Mouse (Mus musculus) heart, postnatal 0 days (tissue): ENCODE data around the gene Ppid. TPM values are rescaled to one million over a fixed set of nuclear protein-coding genes. Genes with fewer than 3 reads are reported as not detected.

ENCODE experiments used
- ATAC-seq: fragments of 200-750 bp; cut with Nextera tagmentation; 2 replicates; pipeline ENCODE4 v1.8.0; 2017; ENCODE audit warnings: low read depth, moderate number of reproducible peaks, moderate library complexity; ENCODE audit not compliant: insufficient read depth
- DNase-seq: peaks from one replicate; pipeline ENCODE4 v3.0.0-alpha.2; 2016; ENCODE audit warnings: low spot score
- H3K27ac ChIP-seq: fragments of 300-500 bp; sonication (generic); 2 replicates; pipeline ENCODE4 v1.5.1; 2014; ENCODE audit warnings: low read depth, mild to moderate bottlenecking
- H3K27me3 ChIP-seq: fragments of 300-500 bp; sonication (generic); 2 replicates; pipeline ENCODE4 v1.6.1; 2014; ENCODE audit warnings: low read length, mixed read lengths; ENCODE audit not compliant: control insufficient read depth, insufficient read depth
- H3K36me3 ChIP-seq: fragments of 300-500 bp; sonication (generic); replicated peaks from 2 replicates; pipeline ENCODE4 v1.6.1; 2014; ENCODE audit warnings: low read length, mixed read lengths; ENCODE audit not compliant: control insufficient read depth, insufficient read depth
- H3K4me1 ChIP-seq: fragments of 300-500 bp; sonication (generic); 2 replicates; pipeline ENCODE4 v1.6.1; 2014; ENCODE audit warnings: antibody characterized with exemption; ENCODE audit not compliant: control insufficient read depth, insufficient read depth
- H3K4me2 ChIP-seq: fragments of 300-500 bp; sonication (generic); 2 replicates; pipeline ENCODE4 v1.6.1; 2014; ENCODE audit warnings: low read depth, mild to moderate bottlenecking, low read length, moderate library complexity
- H3K4me3 ChIP-seq: fragments of 300-500 bp; sonication (generic); 2 replicates; pipeline ENCODE4 v1.5.1; 2014; ENCODE audit warnings: low read depth, low read length
- H3K9ac ChIP-seq: fragments of 300-500 bp; sonication (generic); replicated peaks from 2 replicates; pipeline ENCODE4 v1.6.1; 2014; ENCODE audit warnings: low read depth, low read length, mixed read lengths
- H3K9me3 ChIP-seq: fragments of 300-500 bp; sonication (generic); replicated peaks from 2 replicates; pipeline ENCODE4 v1.6.1; 2016; ENCODE audit warnings: low read length; ENCODE audit not compliant: control insufficient read depth
- CTCF ChIP-seq: IDR thresholded peaks from 2 replicates; pipeline ENCODE4 v1.5.1; 2016; ENCODE audit warnings: antibody characterized with exemption, control low read depth, low read depth
- EP300 ChIP-seq: IDR thresholded peaks from 2 replicates; pipeline ENCODE4 v1.6.1; 2016; ENCODE audit warnings: antibody characterized with exemption, low read depth
- WGBS: fragments of 180-500 bp; shearing (Covaris S2); extraction: QIAGEN DNeasy Blood & Tissue Kit; methylation state at CpG from one replicate; pipeline ENCODE4 v1.1.7; 2014; 5-methylcytosine and 5-hydroxymethylcytosine counted together
- polyA plus RNA-seq: library from polyadenylated mRNA; unstranded; fragments of >200 nt; fragmentation: Nextera tagmentation; extraction: Ambion mirVana; gene quantifications from 2 replicates; pipeline ENCODE4 v1.2.1, GENCODE M21; 2015
- total RNA-seq: library from RNA; depleted of rRNA; stranded (reverse); fragments of >200 nt; gene quantifications from 2 replicates; pipeline ENCODE4 v1.2.3, GENCODE M21; 2014; ENCODE audit warnings: low replicate concordance

The Ppid gene
- total and polyA plus RNA-seq, 2 experiments from 2014 or later: 28.5 to 52.0 TPM

GRCm38 (mm10) chr3:79551826-79552552 lies 39.2 kb upstream of the Ppid start:
- no peaks in the 10 kb centered on the region for H3K4me1 ChIP-seq
- no peaks in the 10 kb centered on the region for H3K36me3 ChIP-seq
- DNase-seq: no peak
- H3K27ac ChIP-seq: no peak overlapping the region
- no peak overlapping the region for H3K9ac ChIP-seq
- H3K4me3 ChIP-seq: no peak overlapping the region
- 80% methylated on average over 10 of the region's 10 CpGs for WGBS
- no peaks in the 10 kb centered on the region for H3K9me3 ChIP-seq
- ATAC-seq: no peak
- no peak overlapping the region for H3K4me2 ChIP-seq
- no peak for TF ChIP-seq EP300
- TF ChIP-seq CTCF: no peak
- no peaks in the 10 kb centered on the region for H3K27me3 ChIP-seq

GRCm38 (mm10) chr3:79553779-79554178 lies 37.4 kb upstream of the Ppid start:
- DNase-seq (no peak), ATAC-seq (no peak)
- Histone ChIP-seq H3K27me3 (no peaks in the 10 kb centered on the region), H3K9ac (no peak overlapping the region), H3K4me3 (no peak overlapping the region), H3K4me2 (no peak overlapping the region), H3K4me1 (no peaks in the 10 kb centered on the region), H3K36me3 (no peaks in the 10 kb centered on the region), H3K27ac (no peak overlapping the region), H3K9me3 (no peaks in the 10 kb centered on the region)
- TF ChIP-seq CTCF (no peak), EP300 (no peak)
- WGBS: 94% methylated on average over 3 of the region's 3 CpGs

- H3K27me3 ChIP-seq: no peaks in the 10 kb centered on the region
- H3K27ac ChIP-seq: no peak overlapping the region
- no peak overlapping the region for H3K9ac ChIP-seq
- ATAC-seq (no peak), DNase-seq (no peak)
- H3K4me1 ChIP-seq: peaks cover 5% of the 10 kb centered on the region; the same call in 1 of the 2 replicates
- no peak overlapping the region for H3K4me2 ChIP-seq
- no peaks in the 10 kb centered on the region for H3K9me3 ChIP-seq
- H3K4me3 ChIP-seq: no peak overlapping the region
- 77% methylated on average over 6 of the region's 6 CpGs for WGBS
- no peaks in the 10 kb centered on the region for H3K36me3 ChIP-seq
- no peak for TF ChIP-seq EP300
- no peak for TF ChIP-seq CTCF
These were observed 36.1 kb upstream of the Ppid start for GRCm38 (mm10) chr3:79555061-79555460.

GRCm38 (mm10) chr3:79559021-79559772 lies 31.9 kb upstream of the Ppid start:
- peaks cover 5% of the 10 kb centered on the region; the same call in 1 of the 2 replicates for H3K4me1 ChIP-seq
- no peaks in the 10 kb centered on the region for H3K9me3 ChIP-seq
- H3K4me2 ChIP-seq: 0 out of 2 replicates have a peak overlapping the region, but pooled peaks have one; percentile 3
- H3K4me3 ChIP-seq: no peak overlapping the region
- no peaks in the 10 kb centered on the region for H3K36me3 ChIP-seq
- DNase-seq: no peak
- peak overlapping the region; percentile 60 for H3K27ac ChIP-seq
- ATAC-seq: peak; percentile 62
- H3K27me3 ChIP-seq: no peaks in the 10 kb centered on the region
- TF ChIP-seq CTCF: no peak
- TF ChIP-seq EP300: no peak
- no peak overlapping the region for H3K9ac ChIP-seq
- 52% methylated on average over 9 of the region's 9 CpGs for WGBS

- H3K4me3 ChIP-seq: no peak overlapping the region
- no peak for DNase-seq
- H3K27ac ChIP-seq: peak overlapping the region; percentile 60
- H3K9me3 ChIP-seq: no peaks in the 10 kb centered on the region
- no peak overlapping the region for H3K9ac ChIP-seq
- 69% methylated on average over 5 of the region's 5 CpGs for WGBS
- H3K27me3 ChIP-seq: no peaks in the 10 kb centered on the region
- ATAC-seq: no peak
- H3K4me1 ChIP-seq: peaks cover 5% of the 10 kb centered on the region
- TF ChIP-seq CTCF (no peak), EP300 (no peak)
- H3K4me2 ChIP-seq: no peak overlapping the region
- no peaks in the 10 kb centered on the region for H3K36me3 ChIP-seq
These were observed 31.4 kb upstream of the Ppid start for GRCm38 (mm10) chr3:79559773-79560045.
